Mouse (Mus musculus) heart, embryonic 14.5 days (tissue): ENCODE results near the gene Cacna2d2. TPM values are rescaled to one million over a fixed set of nuclear protein-coding genes. Genes with fewer than 3 reads are reported as not detected.
"Not testable (repeated sequence)": the region's sequence is repeated elsewhere in the genome, so short reads cannot be mapped to it uniquely, and the experiment has no call there.

Experiments
- ATAC-seq: fragments of 200-750 bp; cut with Nextera tagmentation; 2 replicates; pipeline ENCODE4 v1.8.0; 2017; ENCODE audit warnings: low read depth, moderate TSS enrichment; ENCODE audit not compliant: insufficient number of reproducible peaks, insufficient read depth, low FRiP score
- H3K27ac ChIP-seq, 2 experiments: fragments of 200-500 bp in 1 of 2; fragments of 300-500 bp in 1 of 2; sonication (generic) in 1 of 2; replicated peaks in 1 of 2; 2 replicates each; pipeline ENCODE4 v1.5.1; 2012 to 2014; ENCODE audit warnings: low read depth in 2 of 2, low read length in 2 of 2, control low read depth in 1 of 2, mild to moderate bottlenecking in 1 of 2, mixed read lengths in 1 of 2; ENCODE audit not compliant: control insufficient read depth in 1 of 2, insufficient read depth in 1 of 2
- H3K27me3 ChIP-seq: fragments of 300-500 bp; sonication (generic); 2 replicates; pipeline ENCODE4 v1.6.1; 2014; ENCODE audit warnings: mild to moderate bottlenecking, low read length, control low read depth; ENCODE audit not compliant: control insufficient read depth, insufficient read depth
- H3K36me3 ChIP-seq: fragments of 300-500 bp; sonication (generic); 2 replicates; pipeline ENCODE4 v1.6.1; 2014; ENCODE audit warnings: mild to moderate bottlenecking, control low read depth, low read length, mixed read lengths; ENCODE audit not compliant: control insufficient read depth, insufficient read depth
- H3K4me1 ChIP-seq, 2 experiments: fragments of 200-500 bp in 1 of 2; fragments of 300-500 bp in 1 of 2; sonication (generic) in 1 of 2; 2 replicates each; pipeline ENCODE4 v1.6.1; 2012 to 2014; ENCODE audit warnings: low read length in 2 of 2, control low read depth in 1 of 2, mixed read lengths in 1 of 2; ENCODE audit not compliant: control insufficient read depth in 2 of 2, insufficient read depth in 2 of 2
- H3K4me2 ChIP-seq: fragments of 300-500 bp; sonication (generic); 2 replicates; pipeline ENCODE4 v1.6.1; 2014; ENCODE audit warnings: mild to moderate bottlenecking, low read length
- H3K4me3 ChIP-seq, 2 experiments: fragments of 200-500 bp in 1 of 2; fragments of 300-500 bp in 1 of 2; sonication (generic) in 1 of 2; 2 replicates each; pipeline ENCODE4 v1.5.1; 2012 to 2014; ENCODE audit warnings: low read length in 2 of 2, mild to moderate bottlenecking in 2 of 2, control low read depth in 1 of 2, low read depth in 1 of 2, moderate library complexity in 1 of 2; ENCODE audit not compliant: control insufficient read depth in 1 of 2, insufficient read depth in 1 of 2
- H3K9ac ChIP-seq: fragments of 300-500 bp; sonication (generic); 2 replicates; pipeline ENCODE4 v1.6.1; 2014; ENCODE audit warnings: mild to moderate bottlenecking, low read length
- H3K9me3 ChIP-seq: fragments of 300-500 bp; sonication (generic); 2 replicates; pipeline ENCODE4 v1.6.1; 2016; ENCODE audit warnings: low read length, control low read depth; ENCODE audit not compliant: control insufficient read depth
- WGBS: fragments of 180-500 bp; shearing (Covaris S2); extraction: QIAGEN DNeasy Blood & Tissue Kit; methylation state at CpG from one replicate; pipeline ENCODE4 v1.1.7; 2014; 5-methylcytosine and 5-hydroxymethylcytosine counted together
- polyA plus RNA-seq: library from polyadenylated mRNA; unstranded; fragments of >200 nt; fragmentation: Nextera tagmentation; extraction: Ambion mirVana; gene quantifications from 2 replicates; pipeline ENCODE4 v1.2.1, GENCODE M21; 2014

The Cacna2d2 gene
- polyA plus RNA-seq, 1 experiment from 2014 or later: 5.6 TPM

GRCm38 (mm10) chr9:107555701-107556100, 156.3 kb downstream of the Cacna2d2 start:
- no peak for ATAC-seq
- H3K9ac ChIP-seq: peak overlapping the region; percentile 96
- 19% methylated on average over 2 of the region's 2 CpGs for WGBS
- peaks cover 22 to 42% of the 10 kb centered on the region in 2 experiments for H3K4me1 ChIP-seq
- peak overlapping the region; percentile 96 for H3K4me2 ChIP-seq
- H3K36me3 ChIP-seq: peaks cover 44% of the 10 kb centered on the region
- H3K4me3 ChIP-seq: peak overlapping the region; percentile 79 to 87
- H3K27me3 ChIP-seq: peaks cover 4% of the 10 kb centered on the region
- H3K27ac ChIP-seq: peak overlapping the region; percentile 97 to 99
- H3K9me3 ChIP-seq: no peaks in the 10 kb centered on the region

- WGBS: 56% methylated on average over 3 of the region's 3 CpGs
- no peaks in the 10 kb centered on the region for H3K9me3 ChIP-seq
- peak overlapping the region in 1 of 2 experiments; percentile 99; a peak in 1 of 4 replicates for H3K27ac ChIP-seq
- H3K9ac ChIP-seq: peak overlapping the region; percentile 96
- H3K4me3 ChIP-seq: peak overlapping the region; percentile 22 to 79
- H3K27me3 ChIP-seq: no peaks in the 10 kb centered on the region
- peak overlapping the region; percentile 96 for H3K4me2 ChIP-seq
- peaks cover 50% of the 10 kb centered on the region for H3K36me3 ChIP-seq
- H3K4me1 ChIP-seq: peaks cover 17 to 36% of the 10 kb centered on the region in 2 experiments
- ATAC-seq: no peak
These were observed 156.9 kb downstream of the Cacna2d2 start for GRCm38 (mm10) chr9:107556346-107556745.

- peaks cover 17 to 38% of the 10 kb centered on the region in 2 experiments for H3K4me1 ChIP-seq
- H3K27me3 ChIP-seq: no peaks in the 10 kb centered on the region
- peak; percentile 83 for ATAC-seq
- peak within 1 kb of the TSS; percentile 34 to 69; a peak in 3 of 4 replicates for H3K27ac ChIP-seq
- peak within 1 kb of the TSS; percentile 88 for H3K4me2 ChIP-seq
- no peaks in the 10 kb centered on the region for H3K9me3 ChIP-seq
- peak within 1 kb of the TSS; percentile 72 to 75 for H3K4me3 ChIP-seq
- H3K36me3 ChIP-seq: peaks cover 71% of the 10 kb centered on the region
- whole genome bisulfite sequencing: under 1% methylated on average over 46 of the region's 46 CpGs
- H3K9ac ChIP-seq: peak within 1 kb of the TSS; percentile 86
These were observed 163.7 kb downstream of the Cacna2d2 start, which contains the start of gene Tusc2 for GRCm38 (mm10) chr9:107563029-107563581. Tusc2 (plus strand) TSS chr9:107563255.

GRCm38 (mm10) chr9:107565556-107565955, 166.1 kb downstream of the Cacna2d2 start:
- not testable (repeated sequence) for H3K4me3 ChIP-seq, H3K9me3 ChIP-seq, H3K9ac ChIP-seq, H3K27me3 ChIP-seq, ATAC-seq
- peaks cover 27 to 50% of the 10 kb centered on the region in 2 experiments for H3K4me1 ChIP-seq
- peak overlapping the region in 1 of 2 experiments; percentile 92; a peak in 2 of 4 replicates for H3K27ac ChIP-seq
- 47% methylated on average over 5 of the region's 5 CpGs for WGBS
- peaks cover 52% of the 10 kb centered on the region for H3K36me3 ChIP-seq
- peak overlapping the region; percentile 21 for H3K4me2 ChIP-seq

GRCm38 (mm10) chr9:107566041-107566709, 166.8 kb downstream of the Cacna2d2 start:
- Histone ChIP-seq H3K9me3 (no peaks in the 10 kb centered on the region), H3K4me1 (peaks cover 33 to 56% of the 10 kb centered on the region in 2 experiments), H3K27me3 (no peaks in the 10 kb centered on the region), H3K4me2 (peak overlapping the region; percentile 97), H3K36me3 (peaks cover 52% of the 10 kb centered on the region), H3K4me3 (no peak overlapping the region), H3K9ac (0 out of 2 replicates have a peak overlapping the region, but pooled peaks have one; percentile 35), H3K27ac (peak overlapping the region; percentile 75 to 92)
- WGBS: 46% methylated on average over 15 of the region's 15 CpGs
- no peak for ATAC-seq

- peaks cover 38 to 61% of the 10 kb centered on the region in 2 experiments for H3K4me1 ChIP-seq
- H3K27me3 ChIP-seq: no peaks in the 10 kb centered on the region
- peak; percentile 42; the same call in 1 of the 2 replicates for ATAC-seq
These were observed 167.4 kb downstream of the Cacna2d2 start for GRCm38 (mm10) chr9:107566855-107567254.

GRCm38 (mm10) chr9:107567702-107568319, 168.4 kb downstream of the Cacna2d2 start, which contains the start of gene Hyal2:
Hyal2 (plus strand) TSS chr9:107567945.
- H3K27me3 ChIP-seq: no peaks in the 10 kb centered on the region
- 8% methylated on average over 18 of the region's 18 CpGs for WGBS
- peak within 1 kb of the TSS; percentile 97 for H3K4me2 ChIP-seq
- peaks cover 54% of the 10 kb centered on the region for H3K36me3 ChIP-seq
- H3K4me3 ChIP-seq: peak within 1 kb of the TSS; percentile 77 to 88
- H3K9ac ChIP-seq: peak within 1 kb of the TSS; percentile 92
- no peak for ATAC-seq
- H3K9me3 ChIP-seq: no peaks in the 10 kb centered on the region
- peak within 1 kb of the TSS; percentile 87 to 92 for H3K27ac ChIP-seq
- H3K4me1 ChIP-seq: peaks cover 38 to 61% of the 10 kb centered on the region in 2 experiments

More at GRCm38 (mm10) chr9:107566855-107567254, 167.4 kb downstream of the Cacna2d2 start:
- no peak overlapping the region for H3K4me3 ChIP-seq
- no peak overlapping the region for H3K9ac ChIP-seq
- peaks cover 52% of the 10 kb centered on the region for H3K36me3 ChIP-seq
- H3K4me2 ChIP-seq: peak overlapping the region; percentile 97
- peak overlapping the region; percentile 87 to 92 for H3K27ac ChIP-seq
- WGBS: 54% methylated on average over 3 of the region's 3 CpGs
- no peaks in the 10 kb centered on the region for H3K9me3 ChIP-seq
